In genomic region chr6:83108762-83109668, GRCm38 (mm10) we compare ENCODE assay signal across 8 mouse cellular contexts. TPM values are rescaled to one million over a fixed set of nuclear protein-coding genes. Genes with fewer than 3 reads are reported as not detected.
A peak's percentile ranks its signal among the peaks of the same experiment; 100 is the strongest.
DNase-seq lines count a peak whose midpoint lies in the region; ATAC-seq and TF ChIP-seq lines count a peak whose summit lies in the region.

Mrpl53 (plus strand) TSS chr6:83109040.

- under 1% methylated on average over 76 of the region's 76 CpGs for WGBS in hindbrain, postnatal 0 days

- peak within 1 kb of the TSS; percentile 78 for H3K9ac ChIP-seq in hindbrain, postnatal 0 days (replicated peaks; ENCODE audit: low read length)

- TF ChIP-seq CTCF in hindbrain, postnatal 0 days (IDR thresholded peaks at IDR 0.05; ENCODE audit: low read depth): no peak

- peak within 1 kb of the TSS; percentile 69 for H3K4me3 ChIP-seq in hindbrain, postnatal 0 days (ENCODE audit: low read length)

- peaks cover 18% of the 10 kb centered on the region for H3K4me1 ChIP-seq in hindbrain, postnatal 0 days (ENCODE audit: insufficient read depth, low read length)

- peak; percentile 65 for ATAC-seq in common myeloid progenitor, adult 5-6 weeks (replicated peaks; ENCODE audit: low read depth, poor library complexity, severe bottlenecking)
- ATAC-seq in hindbrain, postnatal 0 days: peak; percentile 93
- ATAC-seq in megakaryocyte, adult 5-6 weeks (ENCODE audit: poor library complexity, severe bottlenecking): peak; percentile 91

- no peaks in the 10 kb centered on the region for H3K9me3 ChIP-seq in hindbrain, postnatal 0 days (ENCODE audit: low read length)

- peak; percentile 77 for DNase-seq in R1 (ENCODE audit: low read depth, low spot score)
- peak; percentile 84 for DNase-seq in gastrocnemius, postnatal 10 days
- peak; percentile 91 for DNase-seq in hindbrain, postnatal 0 days (ENCODE audit: low spot score)
- DNase-seq in left cerebral cortex, adult 8-10 months (ENCODE audit: low spot score in 2 of 2): peak; percentile 71 to 81
- DNase-seq in right cerebral cortex, adult 18-20 months: peak; percentile 81
- DNase-seq in urinary bladder, adult 18-20 months (ENCODE audit: low spot score in 2 of 2): peak; percentile 75 to 82

- peaks cover 7% of the 10 kb centered on the region; the same call in 1 of the 2 replicates for H3K36me3 ChIP-seq in hindbrain, postnatal 0 days (ENCODE audit: insufficient read depth, low read length)

- peak within 1 kb of the TSS; percentile 96 for H3K4me2 ChIP-seq in hindbrain, postnatal 0 days (ENCODE audit: low read depth, low read length)

- H3K27me3 ChIP-seq in hindbrain, postnatal 0 days (ENCODE audit: insufficient read depth, low read length): no peaks in the 10 kb centered on the region

- peak within 1 kb of the TSS; percentile 91 for H3K27ac ChIP-seq in hindbrain, postnatal 0 days

RNA-seq across cellular contexts. Expression of gene Mrpl53, which starts in this region (rescaled TPM):
- total RNA-seq in common myeloid progenitor, adult 5-6 weeks (2017): 25.3 and 30.0 TPM in 2 replicates
- 100 to 1,000 TPM; 101 to 114 TPM for total RNA-seq in gastrocnemius, postnatal 10 days (2021)
- total RNA-seq in hindbrain, postnatal 0 days (2014; rRNA removed): 72.5 and 73.7 TPM in 2 replicates
- 122 and 126 TPM in 2 replicates for polyA plus RNA-seq in hindbrain, postnatal 0 days (2015; fragmentation: Nextera tagmentation; extraction: Ambion mirVana)
- total RNA-seq in left cerebral cortex, adult 8-10 months (2022): 10 to 100 TPM; 51.1 to 63.3 (median 54.2) TPM
- 44.5 and 45.8 TPM in 2 replicates for total RNA-seq in megakaryocyte, adult 5-6 weeks (2015)
- 20.8 and 27.7 TPM in 2 replicates for total RNA-seq in megakaryocyte, adult 5-6 weeks (2017)

Comparison
In these comparisons a context has a peak if more than half of its experiments do, and no peak if none do; other contexts are left out.
1. Peak in every context shown above with its lines: DNase-seq, ATAC-seq, H3K4me3 ChIP-seq and H3K27ac ChIP-seq.